Mouse (Mus musculus) embryonic facial prominence, embryonic 13.5 days (tissue): ENCODE results near the gene Tns3. TPM values are rescaled to one million over a fixed set of nuclear protein-coding genes. Genes with fewer than 3 reads are reported as not detected.

Experiments
- ATAC-seq: fragments of 200-750 bp; cut with Nextera tagmentation; 2 replicates; pipeline ENCODE4 v1.8.0; 2017; ENCODE audit warnings: low read depth; ENCODE audit not compliant: insufficient number of reproducible peaks, insufficient read depth, low FRiP score, low TSS enrichment
- H3K27ac ChIP-seq: fragments of 300-500 bp; sonication (generic); 2 replicates; pipeline ENCODE4 v1.5.1; 2015; ENCODE audit warnings: moderate library complexity, mild to moderate bottlenecking, inconsistent platforms
- H3K27me3 ChIP-seq: fragments of 300-500 bp; sonication (generic); 2 replicates; pipeline ENCODE4 v1.6.1; 2015; ENCODE audit warnings: mild to moderate bottlenecking, inconsistent platforms
- H3K36me3 ChIP-seq: fragments of 300-500 bp; sonication (generic); 2 replicates; pipeline ENCODE4 v1.6.1; 2015; ENCODE audit warnings: mild to moderate bottlenecking, inconsistent platforms
- H3K4me1 ChIP-seq: fragments of 300-500 bp; sonication (generic); 2 replicates; pipeline ENCODE4 v1.6.1; 2015; ENCODE audit warnings: inconsistent platforms
- H3K4me2 ChIP-seq: fragments of 300-500 bp; sonication (generic); 2 replicates; pipeline ENCODE4 v1.6.1; 2015; ENCODE audit warnings: moderate library complexity, mild to moderate bottlenecking, inconsistent platforms
- H3K4me3 ChIP-seq: fragments of 300-500 bp; sonication (generic); 2 replicates; pipeline ENCODE4 v1.5.1; 2015; ENCODE audit warnings: mild to moderate bottlenecking, inconsistent platforms
- H3K9ac ChIP-seq: fragments of 300-500 bp; sonication (generic); 2 replicates; pipeline ENCODE4 v1.6.1; 2015; ENCODE audit warnings: mild to moderate bottlenecking, inconsistent platforms
- H3K9me3 ChIP-seq: fragments of 300-500 bp; sonication (generic); 2 replicates; pipeline ENCODE4 v1.6.1; 2016; ENCODE audit warnings: inconsistent platforms
- WGBS: fragments of 180-500 bp; shearing (Covaris S2); methylation state at CpG from one replicate; pipeline ENCODE4 v1.1.7; 2015; ENCODE audit warnings: mixed read lengths; 5-methylcytosine and 5-hydroxymethylcytosine counted together
- polyA plus RNA-seq: library from polyadenylated mRNA; unstranded; fragments of >200 nt; fragmentation: Nextera tagmentation; extraction: Ambion mirVana; gene quantifications from 2 replicates; pipeline ENCODE4 v1.2.1, GENCODE M21; 2015

Gene Tns3
- polyA plus RNA-seq, 1 experiment from 2014 or later, result 35.0 TPM

DNA sequence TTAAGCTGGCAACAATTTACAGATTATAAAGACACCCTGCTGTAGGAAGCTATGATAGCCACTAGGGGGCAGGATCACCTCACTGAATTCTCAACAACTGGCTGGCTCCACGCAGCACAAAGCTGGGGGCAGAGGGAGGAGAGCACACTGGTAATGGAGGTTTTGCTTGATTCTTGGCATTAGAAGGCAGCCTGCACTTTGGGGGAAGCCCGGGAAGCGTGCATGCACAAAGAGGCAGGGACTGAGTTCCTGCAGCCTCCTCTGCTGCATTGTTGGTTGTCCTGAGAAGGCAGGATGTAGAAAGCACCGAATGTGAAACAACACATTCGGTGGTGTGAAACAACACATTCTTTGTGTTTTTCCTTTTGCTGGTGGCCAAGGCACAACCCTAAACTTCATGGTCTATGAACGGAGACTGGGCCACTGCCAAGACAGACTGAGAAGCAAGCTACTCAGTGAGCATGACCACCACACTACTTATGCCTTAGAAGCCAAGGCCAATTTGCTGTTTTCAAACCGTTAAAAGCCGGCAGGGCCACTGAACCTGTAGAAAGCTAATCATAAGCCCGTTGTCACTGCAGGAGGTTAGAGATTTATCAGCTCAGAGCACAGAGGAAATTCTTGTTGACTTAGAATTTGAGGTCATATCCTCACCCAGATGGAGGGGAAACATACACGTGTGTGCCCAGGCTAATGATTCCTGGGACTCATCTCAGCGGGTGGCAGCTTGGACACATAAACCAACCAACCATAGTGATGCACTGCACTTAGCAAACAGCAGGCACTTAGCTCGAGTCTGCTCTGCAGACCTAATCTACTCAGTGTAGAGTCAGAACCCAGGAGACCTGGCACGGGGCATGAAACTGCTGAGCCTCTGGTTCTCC, 239.8 kb downstream of the Tns3 start:
- Histone ChIP-seq H3K9ac (no peak overlapping the region), H3K27me3 (no peaks in the 10 kb centered on the region), H3K4me2 (peak overlapping the region; percentile 44), H3K9me3 (no peaks in the 10 kb centered on the region), H3K27ac (peak overlapping the region; percentile 84), H3K36me3 (peaks cover 6% of the 10 kb centered on the region), H3K4me3 (no peak overlapping the region; the same call in 1 of the 2 replicates), H3K4me1 (peaks cover 19% of the 10 kb centered on the region)
- WGBS, result 37% methylated on average over 13 of the region's 13 CpGs
- peak; percentile 85 for ATAC-seq

DNA sequence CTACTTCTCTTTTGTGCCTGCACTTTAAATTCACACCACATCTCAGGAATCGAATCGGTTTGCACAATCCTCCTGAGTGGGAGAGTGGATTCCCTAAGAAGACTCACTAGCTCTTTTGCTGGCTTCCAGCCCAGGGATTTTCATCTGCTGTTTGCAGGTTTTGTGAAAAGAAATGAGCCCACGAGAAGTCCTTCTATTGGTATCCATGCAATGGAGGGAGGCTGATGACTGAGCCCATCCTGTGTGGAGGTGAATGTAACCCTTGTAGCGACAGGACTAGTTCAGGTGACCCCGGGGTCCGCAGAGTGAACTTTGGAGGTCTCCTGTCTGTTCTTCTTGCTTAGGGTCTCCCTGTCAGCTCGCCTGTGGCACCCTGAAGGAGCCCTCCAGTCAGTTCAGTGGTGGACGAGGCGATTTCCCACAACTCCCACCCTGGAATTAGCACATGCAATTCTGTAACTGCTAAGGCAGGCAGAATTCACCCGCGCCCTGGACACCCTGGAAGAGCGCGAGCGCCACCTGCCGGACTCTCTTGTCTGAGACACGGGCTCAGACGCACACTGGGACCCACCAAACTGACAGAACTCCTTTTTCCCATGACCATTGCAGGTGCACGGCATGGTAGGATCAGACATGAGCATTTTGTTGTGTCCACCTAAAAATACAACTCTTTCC, 259.0 kb downstream of the Tns3 start:
- Histone ChIP-seq H3K4me3 (no peak overlapping the region), H3K9me3 (no peaks in the 10 kb centered on the region), H3K4me2 (no peak overlapping the region), H3K27ac (no peak overlapping the region), H3K36me3 (no peaks in the 10 kb centered on the region), H3K27me3 (0 out of 2 replicates have a peak, but pooled peaks cover 4% of the 10 kb centered on the region), H3K4me1 (no peaks in the 10 kb centered on the region), H3K9ac (no peak overlapping the region)
- ATAC-seq, result no peak
- WGBS, result 28% methylated on average over 18 of the region's 18 CpGs

DNA sequence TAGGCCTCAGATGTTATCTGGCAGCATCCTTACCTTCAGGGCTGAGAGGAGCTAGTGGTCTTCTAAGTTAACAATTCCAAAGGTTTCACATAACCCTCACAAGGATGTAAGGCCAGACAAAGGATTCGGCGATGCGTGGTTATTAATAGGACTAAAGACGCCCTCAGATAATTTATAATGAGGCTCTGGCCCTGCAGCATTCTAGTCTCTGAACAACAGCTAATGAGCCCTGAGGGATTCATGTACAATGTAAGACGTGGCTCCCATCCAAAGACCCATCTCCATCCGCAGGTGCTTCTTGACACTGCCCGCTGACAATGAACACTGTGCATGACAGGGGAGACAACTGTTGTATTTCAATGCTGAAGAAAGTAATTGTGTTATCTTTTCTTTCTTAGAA, 263.0 kb downstream of the Tns3 start:
- Histone ChIP-seq H3K4me3 (no peak overlapping the region), H3K9me3 (no peaks in the 10 kb centered on the region), H3K27ac (no peak overlapping the region), H3K4me2 (no peak overlapping the region), H3K27me3 (0 out of 2 replicates have a peak, but pooled peaks cover 2% of the 10 kb centered on the region), H3K4me1 (no peaks in the 10 kb centered on the region), H3K36me3 (no peaks in the 10 kb centered on the region), H3K9ac (no peak overlapping the region)
- 83% methylated on average over 7 of the region's 7 CpGs for WGBS
- ATAC-seq, result no peak

DNA sequence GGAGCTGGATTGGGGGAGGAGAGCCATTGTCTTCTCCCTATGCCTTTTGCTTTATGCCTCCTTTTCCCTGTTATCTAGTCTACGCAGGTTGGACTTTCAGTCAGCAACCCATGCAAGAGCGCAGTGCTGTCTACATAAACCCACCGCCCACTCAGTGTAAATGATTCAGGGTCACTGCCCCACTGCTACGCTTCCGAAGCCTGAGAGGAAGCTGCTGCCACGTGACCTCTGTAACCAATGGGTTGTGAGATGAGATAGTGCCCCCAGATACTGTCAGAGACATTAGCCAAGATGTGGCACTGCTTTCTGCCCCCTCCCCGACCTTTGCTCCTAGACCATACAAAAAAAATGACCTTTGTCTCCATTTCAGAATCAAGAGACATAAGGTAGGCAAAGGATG, 268.0 kb downstream of the Tns3 start:
- Histone ChIP-seq H3K4me2 (no peak overlapping the region), H3K27me3 (no peaks in the 10 kb centered on the region), H3K4me1 (no peaks in the 10 kb centered on the region), H3K9ac (no peak overlapping the region), H3K9me3 (no peaks in the 10 kb centered on the region), H3K36me3 (no peaks in the 10 kb centered on the region), H3K4me3 (no peak overlapping the region), H3K27ac (no peak overlapping the region)
- ATAC-seq, result no peak
- WGBS, result 80% methylated on average over 7 of the region's 7 CpGs

DNA sequence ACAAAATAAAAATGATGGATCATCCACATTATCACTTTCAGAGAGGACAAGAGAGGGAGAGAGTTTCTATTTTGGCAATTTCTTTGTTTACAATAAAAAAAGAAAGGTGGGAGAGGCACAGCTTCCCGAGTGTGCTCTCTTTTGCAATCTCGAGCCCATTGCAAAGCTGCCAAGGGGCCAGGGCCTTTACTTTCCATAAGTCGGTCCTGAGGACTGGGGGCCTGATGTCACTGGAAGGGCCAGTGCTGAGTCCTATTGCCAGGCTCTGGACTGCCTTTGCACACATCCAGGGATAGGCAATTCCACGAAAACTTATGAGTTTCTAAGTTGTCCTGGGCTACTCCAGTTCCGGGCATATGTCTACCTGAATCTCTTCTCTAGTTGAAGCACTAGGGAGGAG, 272.8 kb downstream of the Tns3 start:
- no peaks in the 10 kb centered on the region for H3K27me3 ChIP-seq
- no peak overlapping the region for H3K4me2 ChIP-seq
- no peak for ATAC-seq
- no peaks in the 10 kb centered on the region for H3K36me3 ChIP-seq
- no peaks in the 10 kb centered on the region for H3K9me3 ChIP-seq
- H3K27ac ChIP-seq, result no peak overlapping the region
- H3K9ac ChIP-seq, result no peak overlapping the region
- no peak overlapping the region for H3K4me3 ChIP-seq
- no peaks in the 10 kb centered on the region for H3K4me1 ChIP-seq
- WGBS, result 75% methylated on average over 5 of the region's 5 CpGs

DNA sequence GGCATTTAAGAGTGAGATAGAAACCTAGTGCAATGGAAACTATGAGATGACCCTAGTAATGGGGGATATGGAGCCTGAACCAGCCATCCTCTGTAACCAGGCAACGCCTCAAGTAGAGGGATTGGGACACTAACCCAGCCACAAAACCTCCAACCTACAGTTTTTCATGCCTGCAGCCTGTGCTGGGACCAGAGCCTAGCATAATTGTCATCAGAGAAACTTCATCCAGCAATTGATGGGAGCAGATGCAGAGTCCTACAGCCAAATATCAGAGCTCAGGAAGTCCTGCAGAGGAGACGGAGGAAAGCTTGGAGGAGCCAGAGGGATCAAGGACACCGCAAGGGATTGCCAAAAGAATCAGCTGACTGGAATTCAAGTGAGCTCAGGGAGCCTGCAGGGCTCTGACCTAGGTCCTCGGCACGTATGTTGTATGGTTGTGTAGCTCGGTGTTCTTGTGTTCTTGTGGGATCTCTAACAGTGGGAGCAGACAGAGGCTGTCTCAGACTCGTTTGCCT, 278.4 kb downstream of the Tns3 start:
- no peaks in the 10 kb centered on the region for H3K36me3 ChIP-seq

More for the DNA sequence above, 278.4 kb downstream of the Tns3 start:
- WGBS, result 83% methylated on average over 7 of the region's 7 CpGs
- Histone ChIP-seq H3K4me1 (no peaks in the 10 kb centered on the region), H3K9ac (no peak overlapping the region), H3K27me3 (no peaks in the 10 kb centered on the region), H3K9me3 (no peaks in the 10 kb centered on the region), H3K4me2 (no peak overlapping the region), H3K27ac (no peak overlapping the region), H3K4me3 (no peak overlapping the region)
- ATAC-seq, result no peak
